Mouse (Mus musculus) CD4-positive naive resting alpha-beta T cell, adult 57 days (primary cell): ENCODE results near the gene Plod1. TPM values are rescaled to one million over a fixed set of nuclear protein-coding genes. Genes with fewer than 3 reads are reported as not detected.

ENCODE experiments used
- total RNA-seq: library from RNA; stranded (reverse); gene quantifications from one replicate; pipeline ENCODE4 v1.2.4, GENCODE M21; 2023

Gene Plod1
- total RNA-seq, result 9.5 TPM

DNA sequence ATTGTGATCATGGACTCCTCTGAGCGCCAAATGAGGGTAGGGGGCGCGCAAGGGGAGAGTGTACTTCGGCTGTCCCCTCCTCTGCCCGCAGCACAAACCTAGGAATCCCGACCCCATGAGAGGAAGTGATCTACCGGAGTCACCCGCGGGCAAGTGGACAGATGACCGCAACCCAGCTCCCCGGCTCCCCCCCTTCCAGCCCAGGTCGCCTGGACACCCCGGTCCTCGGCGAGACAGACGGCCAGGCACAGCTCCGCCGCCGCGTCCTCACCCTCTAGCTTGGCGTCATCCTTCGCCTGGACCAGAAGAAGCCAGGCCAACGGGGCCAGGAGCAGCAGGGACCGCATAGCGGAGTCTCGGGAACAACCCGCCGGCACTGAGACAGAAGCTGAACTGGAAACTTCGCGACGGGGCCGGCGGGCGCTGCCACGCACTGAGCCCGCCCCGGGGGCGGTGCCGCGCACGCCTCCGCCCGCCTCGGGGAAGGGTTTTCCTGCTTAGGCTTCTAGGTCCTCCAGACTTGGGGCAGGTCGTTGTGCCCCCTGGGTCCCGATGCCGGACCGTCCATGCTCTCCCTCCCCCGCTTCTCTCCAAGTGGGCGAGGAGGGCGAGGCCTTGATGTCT lies at the start of gene Plod1:
TSS of gene Plod1 (minus strand) at position 437 of the 624 bp plus-strand sequence.

DNA sequence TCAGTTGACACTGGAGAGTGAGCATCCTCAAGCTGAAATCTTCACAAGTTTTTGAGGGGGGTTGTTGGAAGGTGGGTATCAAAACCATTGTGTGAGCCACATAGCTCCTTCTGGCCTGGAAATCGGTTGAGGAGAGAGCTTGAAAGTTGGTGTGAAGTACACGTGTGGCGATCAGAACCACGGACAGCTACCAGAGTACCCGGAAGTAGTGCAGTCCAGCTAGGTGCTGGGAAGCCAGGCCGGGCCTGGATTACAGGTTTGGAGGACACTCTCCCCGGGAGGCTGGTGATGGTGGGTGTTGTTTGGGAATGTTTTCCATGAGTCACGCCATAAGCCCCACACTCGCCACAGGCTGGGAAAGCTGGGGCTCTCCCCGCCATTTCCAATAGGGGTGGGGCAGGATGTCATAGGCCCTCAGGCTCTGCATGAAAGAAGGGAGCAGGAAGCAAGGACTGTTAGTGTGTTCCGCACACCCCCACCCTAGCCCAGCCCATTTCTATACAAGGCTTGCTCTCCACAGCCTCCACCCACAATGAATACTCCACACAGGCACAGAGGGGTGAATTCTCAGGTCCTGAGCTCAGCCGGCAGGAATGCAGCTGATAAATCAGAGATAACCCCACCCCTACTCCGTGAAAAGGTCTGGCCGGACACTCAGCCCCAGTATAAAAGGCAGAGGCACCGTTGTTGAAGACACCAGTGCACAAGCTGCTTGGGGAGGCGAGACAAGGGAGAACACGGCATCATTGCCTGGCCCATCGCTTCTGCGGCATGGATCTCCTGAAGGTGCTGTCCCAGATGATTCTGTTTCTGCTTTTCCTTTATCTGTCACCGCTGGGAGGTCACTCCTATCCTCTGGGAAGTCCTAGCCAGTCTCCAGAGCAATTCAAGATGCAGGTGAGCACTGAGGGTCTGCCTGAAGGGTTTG lies 48.9 kb upstream of the Plod1 start, which contains the start of gene Nppb:
TSS of gene Nppb (plus strand) at position 584 of the 928 bp plus-strand sequence.

DNA sequence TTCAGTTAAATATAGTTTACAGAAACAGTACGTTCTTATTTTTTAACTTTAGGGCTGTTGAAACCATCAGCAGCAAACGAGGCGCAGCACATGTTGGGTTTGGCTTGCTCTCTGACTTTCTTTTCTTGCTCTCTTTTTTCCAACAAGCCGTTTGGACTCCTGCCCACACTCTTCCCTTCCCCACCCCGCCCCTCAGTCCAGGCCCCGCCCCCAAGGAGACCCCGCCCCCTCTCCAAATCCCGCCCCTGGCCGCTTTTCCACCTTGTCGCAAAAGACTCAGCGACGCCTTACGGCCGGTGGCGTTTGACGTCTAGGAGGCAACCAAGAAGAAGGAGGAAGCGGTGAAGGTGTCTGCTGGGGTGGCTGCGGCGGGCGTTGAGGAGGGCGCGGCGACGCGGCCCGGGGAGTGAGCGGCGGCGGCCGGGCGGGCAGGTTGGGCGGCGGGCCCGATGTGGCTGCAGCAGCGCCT lies 4.0 kb upstream of the Plod1 start, which contains the start of gene 2510039O18Rik:
TSS of gene 2510039O18Rik (plus strand) at position 320 of the 469 bp plus-strand sequence.

DNA sequence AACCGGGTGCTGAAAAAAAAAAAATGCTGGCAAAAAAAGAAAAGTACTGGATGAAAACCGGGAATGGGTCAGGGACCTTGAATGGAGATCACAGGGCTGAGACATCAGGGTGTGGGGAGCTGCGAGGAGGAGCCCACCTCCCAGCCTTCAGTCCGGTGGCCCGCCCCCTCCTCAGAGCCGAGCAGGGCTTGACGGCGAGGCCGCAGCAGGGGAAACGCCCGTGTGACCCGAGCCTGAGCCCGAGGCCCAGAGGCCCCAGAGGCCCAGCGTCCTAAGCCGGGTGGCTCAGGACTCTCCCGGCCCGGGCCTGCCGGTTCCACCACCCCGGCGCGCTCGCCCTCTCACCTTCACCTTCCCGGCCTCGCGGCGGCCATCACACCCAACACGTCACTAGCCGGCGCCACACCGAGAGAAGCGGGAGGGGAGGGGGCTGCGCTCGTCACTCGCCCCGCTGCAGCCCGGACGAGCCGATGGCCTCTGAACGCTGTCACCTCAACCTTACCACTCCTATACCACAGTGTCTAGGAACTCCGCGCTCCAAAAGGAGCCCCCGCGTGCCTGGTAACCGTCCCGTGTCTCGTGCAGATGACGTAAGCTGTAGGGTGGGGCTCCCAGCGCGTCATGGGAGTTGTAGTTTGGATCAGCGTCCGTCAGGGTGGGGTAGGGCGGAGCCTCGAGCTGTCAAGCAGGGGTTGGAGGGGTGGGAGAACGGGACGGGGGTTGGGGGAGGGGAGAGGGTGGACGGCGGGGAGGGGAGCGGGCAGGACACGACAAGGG lies 32.1 kb downstream of the Plod1 start, which contains the start of gene Mfn2:
TSS of gene Mfn2 (minus strand) at position 392 of the 777 bp plus-strand sequence.

DNA sequence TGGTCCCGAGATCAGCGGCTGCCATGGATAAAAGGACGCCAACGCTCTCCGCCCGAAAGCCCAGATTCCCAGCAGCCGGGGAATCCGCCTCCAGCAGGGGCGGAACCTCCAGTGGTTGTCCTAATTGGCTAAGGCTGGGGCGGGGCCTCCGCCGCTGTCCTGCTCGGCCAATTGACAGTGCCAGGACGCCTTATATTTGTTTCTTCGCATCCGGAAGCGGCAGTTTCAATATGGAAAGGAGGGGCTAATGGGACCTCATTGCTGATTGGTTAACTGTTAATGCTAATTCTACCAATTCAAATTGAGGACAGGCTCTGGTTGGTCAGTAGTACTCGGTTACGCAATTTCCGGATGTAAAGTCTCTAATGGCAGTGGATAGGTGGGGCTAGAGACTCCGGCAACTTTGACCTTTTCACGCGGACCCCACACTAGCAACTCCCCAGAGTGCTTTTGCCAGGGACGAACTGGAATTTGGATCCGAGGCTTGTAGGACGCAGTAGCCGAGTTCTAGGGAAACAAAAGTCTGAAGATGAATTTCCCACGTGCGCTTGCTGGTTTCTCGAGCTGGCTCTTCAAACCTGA lies 68.0 kb downstream of the Plod1 start, which contains the start of the genes Miip and Fv1:
TSS of gene Miip (minus strand) at position 367 of the 582 bp plus-strand sequence.
TSS of gene Fv1 (plus strand) at position 530 of the 582 bp plus-strand sequence.

Other genes starting within 250 kb of the Plod1 start
- 0.50 TPM for gene Zfp534, start 234.2 kb downstream of the Plod1 start, total RNA-seq
- gene Zfp984, start 127.0 kb downstream of the Plod1 start, total RNA-seq, result 9.0 TPM
- 5.2 TPM for gene Zfp933, start 88.4 kb downstream of the Plod1 start, total RNA-seq
- 45.5 TPM for gene Miip, start 68.0 kb downstream of the Plod1 start, total RNA-seq
- gene Fv1, start 67.8 kb downstream of the Plod1 start, total RNA-seq, result 16.8 TPM
- 37.0 TPM for gene Mfn2, start 32.1 kb downstream of the Plod1 start, total RNA-seq
- 63.6 TPM for gene 2510039O18Rik, start 4.1 kb upstream of the Plod1 start, total RNA-seq
- not detected for gene Nppb, start 49.0 kb upstream of the Plod1 start, total RNA-seq
- not detected for gene Nppa, start 64.0 kb upstream of the Plod1 start, total RNA-seq
- gene Clcn6, start 102.1 kb upstream of the Plod1 start, total RNA-seq, result 37.6 TPM
- gene Mthfr, start 102.3 kb upstream of the Plod1 start, total RNA-seq, result 24.2 TPM
- 18.2 TPM for gene Agtrap, start 151.3 kb upstream of the Plod1 start, total RNA-seq
- 23.5 TPM for gene Mad2l2, start 193.6 kb upstream of the Plod1 start, total RNA-seq
- gene Draxin, start 193.9 kb upstream of the Plod1 start, total RNA-seq, result not detected
- 16.6 TPM for gene Fbxo6, start 215.4 kb upstream of the Plod1 start, total RNA-seq
- 4.2 TPM for gene Fbxo44, start 223.7 kb upstream of the Plod1 start, total RNA-seq
- not detected for gene Fbxo2, start 223.9 kb upstream of the Plod1 start, total RNA-seq